Comparison of ENCODE assay signal across 9 mouse cellular contexts in the genomic region with DNA sequence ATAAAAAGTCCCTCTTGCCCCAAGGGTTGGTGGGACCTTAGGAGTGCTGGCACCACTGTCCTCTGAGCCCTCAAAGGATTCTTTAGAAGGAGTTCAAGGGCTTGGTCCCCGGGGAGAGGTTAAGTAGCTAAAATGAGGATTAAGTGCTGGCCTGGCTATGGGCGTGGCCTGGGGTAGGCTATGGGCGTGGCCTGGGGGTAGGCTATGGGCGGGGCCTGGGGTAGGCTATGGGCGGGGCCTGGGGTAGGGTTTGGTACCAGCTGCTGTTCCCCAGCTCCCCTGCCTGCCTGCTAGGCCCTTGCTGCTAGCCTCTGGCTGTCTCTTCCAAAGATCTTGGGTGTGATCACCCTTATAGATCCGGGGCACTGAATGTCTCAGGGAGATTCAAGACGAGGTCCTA. TPM values are rescaled to one million over a fixed set of nuclear protein-coding genes. Genes with fewer than 3 reads are reported as not detected.
DNase-seq lines count a peak whose midpoint lies in the region; ATAC-seq lines count a peak whose summit lies in the region.
"Had no signal": no experiment of that assay in that cellular context is flagged by ENCODE, and none has a peak within 500 bp of the region (broad histone marks: within the 10 kb centered on the region; RNA-seq: fewer than 3 reads in every experiment).

No protein-coding gene starts in this region.

- H3K4me3 ChIP-seq in midbrain, embryonic 10.5 days = no peak overlapping the region
- H3K4me3 ChIP-seq in midbrain, embryonic 14.5 days (replicated peaks; ENCODE audit: low read depth, low read length) = no peak overlapping the region

- no peak overlapping the region for H3K4me2 ChIP-seq in midbrain, embryonic 14.5 days (ENCODE audit: low read length)

- no peak for ATAC-seq in midbrain, embryonic 14.5 days (ENCODE audit: low FRiP score, low TSS enrichment)
- peak; percentile 83 for ATAC-seq in granulocyte monocyte progenitor cell, adult 5-6 weeks (replicated peaks; ENCODE audit: poor library complexity, severe bottlenecking)

- no peaks in the 10 kb centered on the region for H3K9me3 ChIP-seq in midbrain, embryonic 10.5 days (replicated peaks)
- no peaks in the 10 kb centered on the region for H3K9me3 ChIP-seq in midbrain, embryonic 14.5 days (ENCODE audit: control insufficient read depth, low read length)

- peaks cover 77% of the 10 kb centered on the region for H3K27me3 ChIP-seq in midbrain, embryonic 10.5 days (ENCODE audit: low read depth, poor library complexity, severe bottlenecking)
- no peaks in the 10 kb centered on the region for H3K27me3 ChIP-seq in midbrain, embryonic 14.5 days (ENCODE audit: control insufficient read depth, insufficient read depth, low read length)

- no peak overlapping the region for H3K27ac ChIP-seq in midbrain, embryonic 10.5 days (replicated peaks)
- H3K27ac ChIP-seq in midbrain, embryonic 14.5 days (replicated peaks; ENCODE audit: low read depth, low read length) = no peak overlapping the region

- 16% methylated on average over 7 of the region's 7 CpGs for WGBS in midbrain, embryonic 10.5 days
- WGBS in midbrain, embryonic 14.5 days = 11% methylated on average over 7 of the region's 7 CpGs

- no peaks in the 10 kb centered on the region for H3K36me3 ChIP-seq in midbrain, embryonic 10.5 days
- H3K36me3 ChIP-seq in midbrain, embryonic 14.5 days (ENCODE audit: control insufficient read depth, insufficient read depth, low read length) = no peaks in the 10 kb centered on the region

- H3K4me1 ChIP-seq in midbrain, embryonic 10.5 days = peaks cover 35% of the 10 kb centered on the region
- no peaks in the 10 kb centered on the region for H3K4me1 ChIP-seq in midbrain, embryonic 14.5 days (ENCODE audit: control insufficient read depth, insufficient read depth, low read length)

- DNase-seq in midbrain, embryonic 10.5 days (ENCODE audit: low spot score) = peak; percentile 71
- no peak for DNase-seq in midbrain, embryonic 14.5 days
- peak; percentile 83 for DNase-seq in ZHBTc4 (ENCODE audit: low read depth, low spot score)
- peak; percentile 63 for DNase-seq in retina, postnatal 1 day
- no peak for DNase-seq in T-cell, adult 2 months (ENCODE audit: low spot score)
- no peak for DNase-seq in frontal cortex, postnatal 14 days (ENCODE audit: low spot score in 2 of 2)
- no peak for DNase-seq in frontal cortex, postnatal 36 days (ENCODE audit: low spot score in 2 of 2)
- DNase-seq: layer of hippocampus, postnatal 36 days had no signal

- H3K9ac ChIP-seq in midbrain, embryonic 14.5 days (replicated peaks; ENCODE audit: low read length) = no peak overlapping the region

RNA-seq across cellular contexts. Expression of gene Cbx4, which starts 25.3 kb away (rescaled TPM):
- polyA plus RNA-seq in midbrain, embryonic 10.5 days (2016; fragmentation: Nextera tagmentation; extraction: Ambion mirVana) = 5.1 and 7.1 TPM in 2 replicates
- 19.0 and 19.3 TPM in 2 replicates for polyA plus RNA-seq in midbrain, embryonic 14.5 days (2014; fragmentation: Nextera tagmentation; extraction: Ambion mirVana)
- 15.8 and 18.8 TPM in 2 replicates for total RNA-seq in granulocyte monocyte progenitor cell, adult 5-6 weeks (2014; fragmentation: Nextera tagmentation)
- total RNA-seq in granulocyte monocyte progenitor cell, adult 5-6 weeks (2017) = 27.4 and 38.2 TPM in 2 replicates

Comparison
In these comparisons a context has a peak if more than half of its experiments do, and no peak if none do; other contexts are left out.
1. DNase-seq: peak in midbrain, embryonic 10.5 days (single experiment), ZHBTc4 (single experiment) and retina, postnatal 1 day (single experiment); none in midbrain, embryonic 14.5 days (single experiment), T-cell, adult 2 months (single experiment), frontal cortex, postnatal 14 days (0 of 2) and frontal cortex, postnatal 36 days (0 of 2).